Mouse (Mus musculus): ENCODE data around the gene Mfap4. TPM values are rescaled to one million over a fixed set of nuclear protein-coding genes. Genes with fewer than 3 reads are reported as not detected.

Mfap4 gene
- polyA plus RNA-seq, 1 experiment = 1,321 TPM

DNA sequence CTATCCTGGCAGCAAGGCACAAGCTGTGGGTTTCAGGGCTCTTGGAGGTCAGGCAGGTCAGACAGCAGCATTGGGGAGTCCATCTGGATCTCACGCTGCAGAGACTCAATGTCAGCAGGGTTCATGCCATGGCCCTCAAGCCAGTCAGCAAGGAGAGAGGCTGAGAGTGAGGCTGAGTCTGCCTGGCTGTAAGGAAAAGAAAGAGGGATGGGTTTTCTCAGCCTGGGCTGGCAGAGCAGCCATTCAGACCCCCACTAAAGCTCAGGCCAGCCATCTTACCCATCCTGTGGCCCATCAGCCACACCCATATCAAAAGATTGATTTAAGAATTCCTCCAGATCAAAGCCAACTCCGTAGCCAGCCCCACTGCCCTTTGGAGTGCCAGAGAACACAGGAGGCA, 3.9 kb downstream of the Mfap4 start:
- Histone ChIP-seq H3K4me3 (replicated peaks; ENCODE audit: extremely low read depth, low read depth, low read length) (no peak overlapping the region), H3K4me1 (ENCODE audit: control insufficient read depth, insufficient read depth, low read length) (peaks cover 7% of the 10 kb centered on the region)
- no peak for DNase-seq
- 72% methylated on average over 2 of the region's 2 CpGs for WGBS
- TF ChIP-seq CTCF (IDR thresholded peaks at IDR 0.05; ENCODE audit: insufficient read depth, low read length) (no peak), POLR2A (IDR thresholded peaks at IDR 0.05; ENCODE audit: borderline replicate concordance, extremely low read depth, low read depth, low read length) (no peak)

DNA sequence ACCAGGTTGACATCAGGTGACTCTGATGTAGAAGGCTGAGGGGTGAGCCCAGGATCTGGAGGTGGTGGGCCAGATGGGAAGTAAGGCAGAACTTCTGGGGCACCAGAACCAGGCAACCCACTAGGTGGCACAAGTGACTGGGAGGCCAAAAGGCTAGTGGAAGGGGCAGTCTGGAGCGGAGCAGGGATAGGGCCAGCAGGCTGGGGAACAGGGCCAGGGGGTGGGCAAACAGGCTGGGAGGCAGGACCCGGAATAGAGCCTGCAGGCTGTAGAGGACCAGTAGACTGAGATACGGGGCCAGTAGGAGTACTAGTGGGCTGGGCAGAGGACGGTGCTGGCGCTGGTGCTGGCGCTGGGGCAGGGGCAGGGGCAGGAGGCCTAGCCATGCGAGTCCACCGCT, 4.6 kb downstream of the Mfap4 start:
- TF ChIP-seq CTCF (IDR thresholded peaks at IDR 0.05; ENCODE audit: insufficient read depth, low read length) = no peak
- TF ChIP-seq POLR2A (IDR thresholded peaks at IDR 0.05; ENCODE audit: borderline replicate concordance, extremely low read depth, low read depth, low read length) = no peak
- WGBS = 85% methylated on average over 8 of the region's 8 CpGs
- no peak for DNase-seq
- Histone ChIP-seq H3K4me3 (replicated peaks; ENCODE audit: extremely low read depth, low read depth, low read length) (no peak overlapping the region), H3K4me1 (ENCODE audit: control insufficient read depth, insufficient read depth, low read length) (peaks cover 7% of the 10 kb centered on the region)

DNA sequence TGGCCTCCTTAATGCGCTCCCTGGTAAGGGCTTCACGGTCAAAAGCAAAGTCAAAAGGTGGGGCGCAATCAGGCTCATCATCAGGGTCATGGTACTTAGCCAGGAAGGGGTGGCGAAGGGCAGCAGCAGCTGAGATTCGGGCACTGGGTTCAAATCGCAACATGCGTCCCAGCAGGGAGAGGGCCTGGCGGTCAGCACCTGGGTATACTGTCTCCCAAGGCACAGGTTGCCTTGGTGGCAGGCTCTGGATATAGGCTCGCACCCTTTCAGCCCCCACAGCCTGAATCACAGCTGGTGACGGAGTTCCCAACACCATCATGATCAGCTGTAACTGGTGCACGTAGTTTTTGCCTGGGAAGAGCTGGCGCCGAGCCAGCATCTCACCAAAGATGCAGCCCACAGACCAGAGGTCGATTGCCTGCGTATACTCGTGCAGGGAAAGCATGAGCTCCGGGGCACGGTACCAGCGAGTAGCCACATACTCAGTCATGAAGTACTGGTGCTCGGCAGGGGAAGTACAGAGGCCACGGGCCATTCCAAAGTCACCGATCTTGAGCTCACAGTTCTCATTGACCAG, 5.8 kb downstream of the Mfap4 start:
- WGBS = 88% methylated on average over 22 of the region's 22 CpGs

DNA sequence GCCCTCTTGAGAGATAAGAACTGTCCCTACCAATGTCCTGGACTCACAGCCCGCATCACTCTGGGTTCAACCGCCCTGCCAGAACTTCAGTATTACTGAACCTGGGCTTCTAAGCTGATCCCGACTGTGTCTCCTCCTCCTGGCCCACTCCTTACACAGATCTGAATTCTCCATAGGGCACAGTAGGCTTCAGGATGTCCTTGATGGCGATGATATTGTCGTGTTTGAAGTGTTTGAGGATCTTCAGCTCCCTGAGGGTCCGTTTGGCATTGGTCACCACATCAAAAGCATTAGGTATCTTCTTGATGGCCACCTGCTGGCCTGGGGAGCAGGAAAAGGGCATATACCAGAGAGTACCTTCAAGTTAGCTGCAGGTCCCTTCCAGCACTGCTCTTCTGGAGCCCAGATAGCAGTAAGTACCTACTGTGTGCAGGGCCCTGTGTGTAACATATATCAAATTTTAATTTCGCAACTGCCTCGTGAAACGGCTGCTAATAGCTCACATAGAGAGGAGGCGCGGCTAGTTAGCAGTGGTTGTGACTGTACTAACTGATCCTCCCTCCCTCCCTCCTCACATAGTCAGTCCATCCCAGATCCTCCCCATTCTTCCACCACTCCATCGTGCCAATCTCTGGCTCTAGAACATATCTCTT, 7.6 kb downstream of the Mfap4 start:
- Histone ChIP-seq H3K4me1 (ENCODE audit: control insufficient read depth, insufficient read depth, low read length) (peaks cover 7% of the 10 kb centered on the region), H3K4me3 (replicated peaks; ENCODE audit: extremely low read depth, low read depth, low read length) (peak overlapping the region; percentile 88)
- no peak for DNase-seq
- no peak for TF ChIP-seq CTCF (IDR thresholded peaks at IDR 0.05; ENCODE audit: insufficient read depth, low read length)
- TF ChIP-seq POLR2A (IDR thresholded peaks at IDR 0.05; ENCODE audit: borderline replicate concordance, extremely low read depth, low read depth, low read length) = no peak
- WGBS = 56% methylated on average over 12 of the region's 12 CpGs

More for the DNA sequence above, 5.8 kb downstream of the Mfap4 start:
- no peak for DNase-seq
- Histone ChIP-seq H3K4me1 (ENCODE audit: control insufficient read depth, insufficient read depth, low read length) (peaks cover 7% of the 10 kb centered on the region), H3K4me3 (replicated peaks; ENCODE audit: extremely low read depth, low read depth, low read length) (no peak overlapping the region)
- TF ChIP-seq POLR2A (IDR thresholded peaks at IDR 0.05; ENCODE audit: borderline replicate concordance, extremely low read depth, low read depth, low read length) (no peak), CTCF (IDR thresholded peaks at IDR 0.05; ENCODE audit: insufficient read depth, low read length) (no peak)

DNA sequence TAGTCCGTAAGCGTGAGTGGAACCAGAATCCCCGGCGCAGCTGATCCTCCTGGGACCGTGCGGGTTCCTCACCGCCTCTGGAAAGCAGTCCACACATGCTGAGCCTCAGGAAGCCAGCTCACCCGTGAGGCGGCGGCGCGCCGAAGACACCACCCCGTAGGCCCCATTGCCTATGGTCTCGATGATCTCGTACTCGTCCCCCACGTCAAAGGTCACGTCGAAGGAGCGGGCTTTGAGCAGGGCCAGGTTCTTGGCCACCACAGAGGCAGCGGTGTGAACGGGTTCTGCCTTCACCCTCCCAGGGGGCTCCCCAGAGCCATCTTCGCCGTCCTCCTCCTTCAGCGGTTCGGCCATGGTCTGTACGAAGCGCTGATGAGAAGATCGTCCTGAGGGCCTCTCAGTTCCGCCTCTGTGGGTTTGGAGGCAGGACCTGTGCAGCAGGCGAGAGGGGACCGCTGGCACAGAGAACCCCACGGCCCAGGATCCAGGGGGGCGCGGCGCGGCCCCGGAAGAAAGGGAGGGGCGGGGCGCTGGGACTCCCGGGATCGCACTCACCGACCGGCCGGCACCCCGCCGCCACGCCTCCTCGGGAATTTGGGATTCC, 8.4 kb downstream of the Mfap4 start:
- 1% methylated on average over 50 of the region's 50 CpGs for WGBS
- no peak for TF ChIP-seq CTCF (IDR thresholded peaks at IDR 0.05; ENCODE audit: insufficient read depth, low read length)
- no peak for TF ChIP-seq POLR2A (IDR thresholded peaks at IDR 0.05; ENCODE audit: borderline replicate concordance, extremely low read depth, low read depth, low read length)
- peak; percentile 40 for DNase-seq
- Histone ChIP-seq H3K4me1 (ENCODE audit: control insufficient read depth, insufficient read depth, low read length) (peaks cover 7% of the 10 kb centered on the region), H3K4me3 (replicated peaks; ENCODE audit: extremely low read depth, low read depth, low read length) (peak overlapping the region; percentile 88)

DNA sequence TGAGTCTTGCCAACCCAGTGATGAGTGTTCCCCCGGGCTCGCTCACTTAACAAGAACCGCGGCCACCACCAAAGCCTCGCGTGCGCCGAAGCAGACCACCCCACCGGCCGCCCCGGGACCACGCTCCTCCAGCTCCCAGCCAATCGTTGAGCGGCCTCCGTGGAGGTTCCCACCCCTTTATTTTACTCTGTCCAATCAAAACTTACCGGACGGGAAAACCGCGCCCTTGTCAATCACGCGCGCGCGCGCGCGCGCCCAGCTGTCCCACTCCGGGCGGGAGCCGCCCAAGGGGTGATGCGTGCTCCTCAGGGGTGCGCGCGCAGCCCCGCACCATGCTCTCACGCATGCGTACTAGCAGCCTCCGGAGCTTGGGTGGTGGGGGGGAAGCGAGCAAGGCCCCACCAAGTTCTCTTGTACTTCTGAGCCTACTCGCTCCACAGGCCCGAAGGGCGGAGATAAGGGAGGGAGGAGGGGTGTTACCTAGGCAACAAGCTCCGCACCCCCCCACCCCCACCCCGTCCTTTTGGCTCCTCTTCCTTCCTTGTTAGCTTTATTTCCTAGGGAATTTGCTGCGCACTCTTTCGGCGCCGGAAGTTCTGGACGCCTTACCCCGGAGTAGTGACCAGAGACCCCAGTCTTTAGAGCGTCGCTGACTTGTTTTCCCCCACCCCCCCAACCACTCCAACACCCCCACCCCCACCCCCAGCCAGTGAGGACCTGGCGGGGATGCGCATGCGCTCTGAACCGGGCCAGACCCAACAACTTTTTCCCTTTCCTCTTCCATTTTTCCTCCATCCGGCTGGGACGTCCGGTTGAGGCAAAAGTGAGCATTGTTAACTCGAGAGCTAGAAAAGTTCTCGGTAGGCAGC, 9.1 kb downstream of the Mfap4 start, which contains the start of gene Mapk7:
Gene Mapk7, minus strand, starts transcription at position 278 of the 869 bp plus-strand sequence.
- H3K4me1 ChIP-seq (ENCODE audit: control insufficient read depth, insufficient read depth, low read length) = peaks cover 7% of the 10 kb centered on the region
- TF ChIP-seq CTCF (IDR thresholded peaks at IDR 0.05; ENCODE audit: insufficient read depth, low read length) (no peak), POLR2A (IDR thresholded peaks at IDR 0.05; ENCODE audit: borderline replicate concordance, extremely low read depth, low read depth, low read length) (peak; percentile 68; the same call in 1 of the 2 replicates)
- WGBS = 0% methylated on average over 62 of the region's 62 CpGs
- peak; percentile 94 for DNase-seq
- H3K4me3 ChIP-seq (replicated peaks; ENCODE audit: extremely low read depth, low read depth, low read length) = peak within 1 kb of the TSS; percentile 88

DNA sequence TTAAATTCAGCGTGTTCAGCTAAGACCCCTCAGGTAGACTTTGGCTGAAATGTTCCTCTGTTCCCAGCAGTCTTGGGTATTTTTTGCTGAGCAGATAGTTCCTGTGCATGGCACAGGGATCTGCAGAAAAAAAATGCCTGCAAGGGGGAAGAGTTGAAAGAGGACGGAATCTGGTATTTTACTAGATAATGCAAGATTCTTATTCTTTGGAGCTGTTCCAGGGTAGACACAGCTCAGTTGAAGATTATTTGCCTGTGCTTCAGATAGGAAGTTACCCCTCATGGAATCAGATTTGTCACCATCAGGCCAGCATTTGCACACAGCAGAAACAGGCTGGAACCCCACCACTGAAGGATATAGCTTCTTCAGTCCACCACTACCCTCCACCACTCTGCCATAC, 10.3 kb downstream of the Mfap4 start:
- no peak for TF ChIP-seq CTCF (IDR thresholded peaks at IDR 0.05; ENCODE audit: insufficient read depth, low read length)
- TF ChIP-seq POLR2A (IDR thresholded peaks at IDR 0.05; ENCODE audit: borderline replicate concordance, extremely low read depth, low read depth, low read length) = no peak
- Histone ChIP-seq H3K4me3 (replicated peaks; ENCODE audit: extremely low read depth, low read depth, low read length) (no peak overlapping the region), H3K4me1 (ENCODE audit: control insufficient read depth, insufficient read depth, low read length) (peaks cover 7% of the 10 kb centered on the region)
- no peak for DNase-seq
- 82% methylated on average over 2 of the region's 2 CpGs for WGBS

DNA sequence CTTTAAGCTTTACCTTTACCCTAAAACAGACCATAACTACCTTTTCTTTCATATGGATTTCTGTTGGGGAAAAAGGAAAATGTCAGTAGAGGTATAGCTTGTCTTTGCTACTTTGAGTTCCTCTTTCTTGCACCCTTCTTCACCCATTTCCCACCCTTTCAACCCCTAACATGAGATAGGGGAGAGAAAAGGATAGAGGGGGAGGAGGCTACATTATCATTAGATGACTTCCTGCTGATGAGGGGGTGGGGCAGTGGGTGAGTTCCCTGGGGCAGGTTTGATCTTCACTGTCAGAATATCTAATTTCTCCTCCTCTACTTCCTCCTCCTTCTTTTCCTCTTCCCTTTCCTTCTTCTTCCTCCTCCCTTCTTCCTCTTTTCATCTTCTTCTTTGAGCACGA, 12.3 kb downstream of the Mfap4 start:
- 53% methylated on average over 1 of the region's 1 CpGs for WGBS
- Histone ChIP-seq H3K4me3 (replicated peaks; ENCODE audit: extremely low read depth, low read depth, low read length) (no peak overlapping the region), H3K4me1 (ENCODE audit: control insufficient read depth, insufficient read depth, low read length) (peaks cover 7% of the 10 kb centered on the region)
- no peak for TF ChIP-seq POLR2A (IDR thresholded peaks at IDR 0.05; ENCODE audit: borderline replicate concordance, extremely low read depth, low read depth, low read length)
- TF ChIP-seq CTCF (IDR thresholded peaks at IDR 0.05; ENCODE audit: insufficient read depth, low read length) = no peak
- DNase-seq = no peak

Data from lung, adult 2 months (tissue).